Comparison of ENCODE assay signal across 12 mouse cellular contexts in the genomic region with DNA sequence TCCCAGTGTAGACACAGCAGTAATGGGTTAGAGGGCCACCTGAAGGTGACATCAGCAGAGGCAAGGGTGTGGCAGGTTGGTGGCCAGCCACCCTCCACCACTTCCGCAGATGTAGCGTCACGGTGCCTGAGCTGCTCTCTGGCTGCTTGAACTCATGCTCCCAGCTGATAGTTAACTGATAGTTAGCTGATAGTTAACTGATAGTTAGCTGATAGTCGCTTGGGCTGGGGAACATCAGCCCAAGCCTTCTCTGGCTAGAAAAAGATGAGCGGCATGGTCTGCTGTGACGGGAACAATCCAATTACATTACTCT.
DNase-seq lines count a peak whose midpoint lies in the region; ATAC-seq and TF ChIP-seq lines count a peak whose summit lies in the region.
"Had no signal": no experiment of that assay in that cellular context is flagged by ENCODE, and none has a peak within 500 bp of the region (broad histone marks: within the 10 kb centered on the region; RNA-seq: fewer than 3 reads in every experiment).

No protein-coding gene starts in this region.

- intact Hi-C loops in heart, postnatal 10 days (cut with DNase I): no loop called here

- H3K4me2 ChIP-seq in lung, embryonic 15.5 days: 0 out of 2 replicates have a peak overlapping the region, but pooled peaks have one; percentile 17
- peak overlapping the region; percentile 56 for H3K4me2 ChIP-seq in liver, embryonic 11.5 days
- no peak overlapping the region for H3K4me2 ChIP-seq in stomach, postnatal 0 days (replicated peaks; ENCODE audit: low read depth)
- H3K4me2 ChIP-seq: forebrain, embryonic 15.5 days had no signal

- H3K27me3 ChIP-seq in lung, embryonic 15.5 days: no peaks in the 10 kb centered on the region
- no peaks in the 10 kb centered on the region for H3K27me3 ChIP-seq in liver, embryonic 11.5 days (replicated peaks; ENCODE audit: control insufficient read depth, insufficient read depth, low read length)
- no peaks in the 10 kb centered on the region for H3K27me3 ChIP-seq in stomach, postnatal 0 days (ENCODE audit: control insufficient read depth, insufficient read depth, low read length)
- H3K27me3 ChIP-seq: forebrain, embryonic 15.5 days had no signal

- WGBS in lung, embryonic 15.5 days: 69% methylated on average over 6 of the region's 6 CpGs
- WGBS in liver, embryonic 11.5 days: 43% methylated on average over 6 of the region's 6 CpGs
- WGBS in stomach, postnatal 0 days: 75% methylated on average over 6 of the region's 6 CpGs

- H3K9me3 ChIP-seq in lung, embryonic 15.5 days: no peaks in the 10 kb centered on the region
- H3K9me3 ChIP-seq in liver, embryonic 11.5 days (ENCODE audit: control insufficient read depth, low read length): no peaks in the 10 kb centered on the region
- no peaks in the 10 kb centered on the region for H3K9me3 ChIP-seq in stomach, postnatal 0 days (ENCODE audit: control insufficient read depth, low read length)
- H3K9me3 ChIP-seq: forebrain, embryonic 15.5 days had no signal

- no peak overlapping the region for H3K4me3 ChIP-seq in lung, embryonic 15.5 days
- H3K4me3 ChIP-seq in liver, embryonic 11.5 days (ENCODE audit: low read depth, low read length): no peak overlapping the region
- no peak overlapping the region for H3K4me3 ChIP-seq in stomach, postnatal 0 days (ENCODE audit: low read depth, low read length)
- H3K4me3 ChIP-seq: forebrain, embryonic 15.5 days had no signal

- H3K4me1 ChIP-seq in lung, embryonic 15.5 days: peaks cover 37% of the 10 kb centered on the region
- peaks cover 42% of the 10 kb centered on the region for H3K4me1 ChIP-seq in liver, embryonic 11.5 days (replicated peaks; ENCODE audit: control insufficient read depth, insufficient read depth, low read length)
- no peaks in the 10 kb centered on the region for H3K4me1 ChIP-seq in stomach, postnatal 0 days (replicated peaks; ENCODE audit: control insufficient read depth, insufficient read depth)

- ATAC-seq in lung, embryonic 15.5 days (ENCODE audit: borderline replicate concordance, extremely low read depth, low FRiP score, low TSS enrichment): no peak
- peak; percentile 87 for ATAC-seq in liver, embryonic 11.5 days (replicated peaks; ENCODE audit: low FRiP score)
- peak; percentile 78; the same call in 1 of the 2 replicates for ATAC-seq in stomach, postnatal 0 days (ENCODE audit: low FRiP score, low TSS enrichment)
- ATAC-seq: forebrain, embryonic 15.5 days had no signal

- DNase-seq in heart, adult 11 months: peak; percentile 74
- DNase-seq in heart, postnatal 10 days: no peak
- no peak for DNase-seq in lung, postnatal 36 days
- no peak for DNase-seq in liver, embryonic 11.5 days (ENCODE audit: low spot score)
- DNase-seq in stomach, postnatal 0 days (ENCODE audit: low spot score): peak; percentile 42
- no peak for DNase-seq in layer of hippocampus, adult 9-10 months (ENCODE audit: low spot score)
- DNase-seq in frontal cortex, postnatal 36 days (ENCODE audit: low spot score in 2 of 2): no peak
- DNase-seq: adrenal gland, postnatal 36 days; cerebellum, postnatal 10 days; heart, postnatal 36 days had no signal

- no peaks in the 10 kb centered on the region for H3K36me3 ChIP-seq in lung, embryonic 15.5 days
- H3K36me3 ChIP-seq in liver, embryonic 11.5 days (ENCODE audit: control insufficient read depth, insufficient read depth, low read length): no peaks in the 10 kb centered on the region
- H3K36me3 ChIP-seq in stomach, postnatal 0 days (ENCODE audit: control insufficient read depth, insufficient read depth, low read length): no peaks in the 10 kb centered on the region
- H3K36me3 ChIP-seq: forebrain, embryonic 15.5 days had no signal

- H3K9ac ChIP-seq in lung, embryonic 15.5 days: no peak overlapping the region
- peak overlapping the region; percentile 2; the same call in 1 of the 2 replicates for H3K9ac ChIP-seq in liver, embryonic 11.5 days (ENCODE audit: low read depth, low read length)
- no peak overlapping the region for H3K9ac ChIP-seq in stomach, postnatal 0 days (ENCODE audit: low read length)
- H3K9ac ChIP-seq: forebrain, embryonic 15.5 days had no signal

- no peak for TF ChIP-seq CTCF in stomach, postnatal 0 days (IDR thresholded peaks at IDR 0.05; ENCODE audit: low read depth)

- TF ChIP-seq EP300 in stomach, postnatal 0 days (optimal IDR thresholded peaks at IDR 0.05): no peak

- peak overlapping the region; percentile 68 for H3K27ac ChIP-seq in lung, embryonic 15.5 days
- peak overlapping the region; percentile 89 for H3K27ac ChIP-seq in liver, embryonic 11.5 days (ENCODE audit: low read depth, low read length)
- H3K27ac ChIP-seq in stomach, postnatal 0 days (replicated peaks): no peak overlapping the region
- H3K27ac ChIP-seq: forebrain, embryonic 15.5 days had no signal

Comparison
In these comparisons a context has a peak if more than half of its experiments do, and no peak if none do; other contexts are left out.
1. DNase-seq: peak in heart, adult 11 months (single experiment) and stomach, postnatal 0 days (single experiment); none in heart, postnatal 10 days (0 of 2), lung, postnatal 36 days (single experiment), liver, embryonic 11.5 days (single experiment), layer of hippocampus, adult 9-10 months (single experiment) and frontal cortex, postnatal 36 days (0 of 2).